Mouse (Mus musculus): Measurements from ENCODE around the gene Iqgap2.

DNA sequence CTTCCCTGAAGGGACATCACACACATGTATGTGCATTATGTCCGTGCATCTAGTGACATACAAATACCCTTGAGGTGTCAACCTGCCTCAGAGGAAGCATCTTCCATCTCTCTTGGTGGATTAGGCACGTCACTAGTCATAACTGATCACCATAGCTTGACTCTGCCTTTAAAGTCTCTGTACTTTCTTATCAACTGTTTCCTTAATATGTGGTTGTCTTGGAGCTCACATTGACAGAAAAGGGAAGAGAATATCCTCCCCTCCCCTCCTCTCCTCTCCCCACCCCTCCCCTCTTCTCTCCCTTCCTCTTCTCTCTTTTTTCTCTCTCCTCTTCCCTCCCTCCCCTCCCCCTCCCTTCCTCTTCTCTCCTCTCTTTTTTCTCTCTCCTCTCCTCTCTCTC, 94.2 kb downstream of the Iqgap2 start:
- TF ChIP-seq POLR2A (IDR thresholded peaks at IDR 0.05; ENCODE audit: low read depth, low read length) (no peak), CTCF (IDR thresholded peaks at IDR 0.05; ENCODE audit: extremely low read depth, insufficient read length, insufficient replicate concordance, low read depth, low read length) (no peak)
